Mouse (Mus musculus) kidney, postnatal 36 days (tissue): ENCODE data around the gene Usp53.

ENCODE experiments used
- DNase-seq, 2 experiments: peaks; one replicate each; pipeline ENCODE4 v3.0.0; 2021 to 2022; ENCODE audit warnings: mixed read lengths in 2 of 2

Gene Usp53

DNA sequence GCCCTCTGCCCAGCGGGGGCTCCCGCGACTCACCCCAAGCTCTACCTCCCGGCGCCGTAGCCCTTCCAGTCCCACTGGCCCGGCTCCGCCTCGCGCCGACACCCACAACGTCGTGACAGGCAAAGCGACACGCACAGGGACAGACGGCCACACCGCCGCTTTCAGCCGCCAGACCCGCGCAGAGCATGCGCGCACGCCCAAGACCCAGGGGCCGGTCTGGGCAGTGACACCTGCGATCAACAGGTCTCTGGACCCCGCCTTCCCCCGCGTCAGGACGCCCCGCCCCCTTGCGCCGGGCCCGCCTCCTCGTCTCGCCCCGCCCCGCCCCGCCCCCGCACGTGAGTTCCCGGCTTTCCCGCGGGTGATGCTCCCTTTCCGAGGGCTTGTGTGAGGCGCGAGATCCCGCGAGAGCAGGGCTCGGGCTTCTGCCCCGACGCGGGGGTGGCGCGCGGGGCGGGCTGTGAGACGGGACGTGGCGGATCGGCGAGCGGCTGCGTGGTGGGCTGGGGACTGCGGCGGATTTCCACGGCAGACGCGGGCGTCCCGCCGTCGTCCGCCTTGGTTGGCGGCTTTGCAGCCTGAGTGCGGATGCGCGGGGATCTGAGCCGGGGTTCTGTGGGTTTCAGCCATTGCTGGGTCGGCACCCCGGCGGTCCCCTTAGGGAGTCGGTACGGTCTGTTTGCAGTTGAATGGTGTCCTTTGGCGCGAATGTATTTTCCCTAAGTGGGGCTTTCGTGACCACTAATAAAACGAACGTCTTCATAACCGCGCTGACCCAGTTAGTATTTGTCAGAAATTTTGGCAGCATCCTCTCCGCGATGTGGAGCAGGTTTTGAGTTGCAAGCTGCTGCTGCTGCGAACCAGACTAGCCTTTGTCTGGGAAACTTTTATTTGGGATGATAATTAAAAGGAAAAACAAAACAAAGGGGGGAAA is at the start of gene Usp53:
Usp53 (minus strand) TSS at position 262 of the 934 bp plus-strand sequence.
- peak; percentile 95 to 96 for DNase-seq

DNA sequence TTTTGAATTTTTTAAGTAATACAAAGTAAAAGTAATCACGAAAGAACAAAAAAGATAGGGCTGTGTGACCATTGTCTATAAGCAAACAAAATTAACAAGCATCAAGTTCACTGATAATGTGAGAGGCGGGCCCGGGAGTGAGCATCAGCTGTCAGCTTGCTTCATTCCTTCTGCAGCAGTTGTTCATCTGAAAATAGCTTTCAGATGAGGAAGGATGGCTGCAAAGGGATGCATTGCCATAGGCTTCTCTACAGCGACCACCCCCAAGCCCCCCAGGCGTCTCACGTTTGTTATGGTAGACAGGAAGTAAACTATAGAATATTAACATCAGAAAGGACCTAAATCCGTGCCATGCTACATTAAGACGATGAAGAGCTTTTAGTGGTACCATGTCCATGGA is 49.5 kb upstream of the Usp53 start:
- DNase-seq = no peak

DNA sequence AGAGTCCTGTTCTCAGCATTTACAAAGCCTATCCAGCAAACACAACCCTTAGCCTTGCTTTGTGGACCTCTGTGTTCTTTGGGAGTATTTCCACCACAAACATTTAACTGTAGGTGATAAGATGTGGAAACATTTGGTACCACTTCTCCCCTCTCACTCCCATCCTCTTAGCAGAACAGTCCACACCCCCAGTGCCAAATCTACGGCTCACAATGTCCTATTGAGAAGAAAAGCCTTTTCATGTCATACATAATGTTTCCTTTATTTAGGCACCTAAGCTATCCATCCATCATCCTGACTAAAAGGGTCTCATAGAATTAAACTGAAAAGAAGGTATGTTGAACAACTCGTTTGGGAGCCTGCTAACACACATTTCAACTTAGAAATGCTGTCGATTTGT is 41.3 kb upstream of the Usp53 start:
- no peak for DNase-seq

DNA sequence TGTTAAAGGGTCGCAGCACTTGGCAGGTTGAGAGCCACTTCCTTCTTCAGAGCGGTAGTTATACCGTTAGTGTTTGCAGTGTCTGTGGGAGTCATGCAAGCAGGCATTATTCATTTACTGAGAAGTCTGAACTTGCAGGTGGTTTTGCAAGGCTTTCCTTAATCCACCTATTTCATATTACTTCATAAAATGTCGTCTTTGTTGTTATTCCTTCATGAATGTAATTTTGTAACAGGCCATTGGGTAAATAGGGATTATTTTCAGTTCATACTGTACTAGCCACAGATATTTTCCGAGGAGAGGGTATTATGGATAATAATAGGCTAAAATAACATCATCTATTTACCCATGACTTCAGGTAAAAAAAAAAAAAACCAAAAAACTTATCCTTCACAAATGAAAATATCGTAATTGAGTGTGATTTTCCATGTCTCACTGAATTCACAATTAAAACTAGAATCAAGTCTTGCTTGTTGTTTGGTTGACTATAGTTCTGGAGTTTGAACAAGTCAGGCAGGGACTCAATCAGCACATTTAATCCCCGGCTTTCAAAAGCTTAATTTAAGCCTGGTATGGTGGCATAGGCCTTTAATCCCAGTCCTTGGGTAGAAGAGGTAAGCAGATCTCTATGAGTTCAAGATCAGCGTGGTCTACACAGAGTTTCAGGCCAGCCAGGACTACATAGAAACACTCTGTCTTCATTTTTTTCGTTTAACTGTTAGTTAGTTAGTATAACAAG is 40.4 kb upstream of the Usp53 start:
- DNase-seq = no peak

DNA sequence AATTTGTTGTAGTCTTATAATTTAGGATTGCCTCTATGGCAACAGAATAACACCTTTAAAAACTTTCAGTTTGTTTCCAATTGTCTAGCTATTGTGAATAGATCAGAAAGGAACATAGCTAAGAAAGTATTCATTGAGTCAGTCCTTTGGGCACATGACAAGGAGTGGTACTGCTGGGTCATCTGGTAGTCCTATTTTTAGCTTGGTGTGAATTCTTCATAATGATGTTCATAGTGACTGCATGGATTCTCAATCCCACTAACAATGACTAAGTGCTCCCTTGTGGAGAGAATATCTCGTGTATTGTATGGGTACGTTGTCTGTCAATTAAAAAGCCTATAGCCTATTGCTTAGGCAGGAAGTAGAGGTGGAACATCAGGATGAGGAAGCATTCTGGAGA is 34.5 kb upstream of the Usp53 start:
- DNase-seq = no peak

DNA sequence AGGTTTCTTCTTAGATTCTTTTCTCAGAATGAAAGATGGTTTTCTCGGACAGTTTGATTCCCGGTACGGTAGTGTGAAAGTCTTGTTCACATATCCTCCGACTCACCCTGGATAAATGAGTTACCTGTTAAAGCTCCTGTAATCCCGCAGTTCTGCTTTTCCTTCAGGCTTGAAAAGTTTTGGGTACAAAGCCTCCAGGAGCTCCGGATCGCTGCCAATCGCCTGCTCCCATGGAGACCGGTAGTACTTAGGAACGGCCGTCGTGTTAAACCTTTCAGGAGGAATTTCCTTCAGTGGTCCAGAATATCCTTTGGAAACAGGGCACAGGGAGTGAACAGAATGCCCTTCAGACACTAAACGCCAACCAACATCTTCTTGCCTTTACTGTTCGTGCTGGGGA is 29.2 kb upstream of the Usp53 start:
- peak; percentile 51 to 77 for DNase-seq

DNA sequence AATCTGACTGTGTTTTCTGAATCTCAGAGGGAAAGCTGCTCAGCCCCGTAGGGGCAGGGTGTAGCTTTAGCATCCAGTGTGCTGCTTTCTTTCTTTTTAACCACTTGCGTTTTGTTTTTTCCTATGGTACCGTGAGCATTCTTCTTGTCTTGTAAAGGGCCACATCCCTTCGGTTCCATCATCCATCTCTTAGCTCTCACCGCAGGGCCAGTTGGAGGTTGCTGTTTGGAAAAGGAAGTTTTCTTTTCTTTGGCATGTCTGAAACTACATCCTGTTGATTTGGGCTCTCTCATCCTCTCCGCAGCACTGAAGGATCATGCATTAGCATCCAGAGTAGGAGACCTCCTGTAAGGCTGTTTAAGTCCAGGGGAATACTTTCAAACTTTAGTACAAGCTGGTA is 25.1 kb upstream of the Usp53 start:
- no peak for DNase-seq

DNA sequence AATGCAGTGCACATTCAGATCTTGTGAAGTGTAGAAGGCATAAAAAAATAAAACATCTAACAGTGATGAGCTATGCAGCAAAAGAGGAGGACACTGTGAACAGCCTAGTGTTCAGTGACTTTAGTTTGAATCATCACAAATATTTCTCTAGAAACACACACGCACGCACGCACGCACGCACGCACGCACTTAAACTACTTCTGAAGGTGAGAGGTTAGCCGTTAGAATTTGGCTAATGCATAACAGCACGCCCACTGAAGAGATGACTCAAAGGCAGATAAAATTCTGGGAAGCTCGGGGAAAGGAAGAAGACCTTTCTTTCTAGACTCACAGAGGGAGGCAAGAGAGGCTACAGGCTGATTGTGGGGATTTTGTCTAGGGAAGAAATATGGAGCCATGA is 23.1 kb upstream of the Usp53 start:
- DNase-seq = no peak

DNA sequence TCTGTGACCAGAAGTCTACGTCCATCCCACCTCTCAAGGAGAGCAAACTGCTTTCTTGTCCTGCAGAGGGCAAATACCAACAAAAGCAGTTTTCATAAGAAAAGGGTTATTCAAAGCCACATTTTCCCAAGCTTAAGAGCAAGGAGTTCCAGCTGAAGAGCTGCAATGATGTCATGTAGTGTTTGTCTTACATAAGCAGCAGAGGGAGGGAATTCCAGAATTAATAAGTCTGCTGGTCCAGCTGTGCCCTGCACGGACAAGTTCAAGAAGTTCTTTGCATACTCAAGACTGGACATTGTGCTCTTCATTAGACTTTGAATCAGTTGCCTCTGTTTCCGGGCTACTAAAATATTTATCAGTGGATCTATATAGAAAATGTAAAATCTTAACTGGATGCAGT is 16.7 kb upstream of the Usp53 start:
- DNase-seq = no peak

DNA sequence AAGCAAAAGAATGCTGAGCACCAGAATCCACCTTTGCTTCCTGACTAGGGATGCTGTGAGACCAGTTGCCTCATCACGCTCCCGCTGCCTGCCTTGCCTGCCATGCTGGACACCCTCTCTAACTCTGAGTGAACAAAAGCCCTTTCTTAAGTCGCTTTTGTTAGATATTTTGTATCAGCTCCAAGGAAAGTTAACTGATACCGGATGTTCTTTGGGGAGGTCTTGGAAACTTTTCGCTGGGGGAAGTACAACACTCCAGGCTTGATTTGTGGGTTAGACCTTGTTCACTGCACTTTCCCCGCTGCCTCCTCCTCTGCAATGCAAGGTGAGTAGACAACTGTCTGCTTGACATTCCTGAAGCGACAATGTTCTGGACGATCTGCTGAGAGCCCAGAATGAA is 14.2 kb upstream of the Usp53 start:
- DNase-seq = no peak

DNA sequence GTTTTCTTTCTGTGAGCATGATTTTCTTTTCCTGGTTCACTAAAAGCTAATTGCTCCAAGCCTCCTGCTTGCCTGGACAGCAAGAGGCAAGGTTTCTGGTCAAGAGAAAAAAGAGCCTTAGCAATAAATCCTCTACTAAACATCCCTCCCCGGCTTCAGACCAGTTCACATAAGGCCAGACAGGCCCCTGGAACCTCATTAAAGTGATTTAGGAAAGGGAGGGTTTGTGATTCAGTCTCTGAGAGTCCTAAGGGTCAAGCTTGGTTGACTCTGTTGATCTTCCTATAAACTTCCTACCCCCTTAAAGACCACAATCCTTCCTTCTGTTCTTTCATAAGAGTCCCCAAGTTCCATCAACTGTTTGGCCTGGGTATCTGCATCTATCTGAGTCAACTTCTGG is 12.7 kb upstream of the Usp53 start:
- DNase-seq = peak in 1 of 2 experiments; percentile 45

DNA sequence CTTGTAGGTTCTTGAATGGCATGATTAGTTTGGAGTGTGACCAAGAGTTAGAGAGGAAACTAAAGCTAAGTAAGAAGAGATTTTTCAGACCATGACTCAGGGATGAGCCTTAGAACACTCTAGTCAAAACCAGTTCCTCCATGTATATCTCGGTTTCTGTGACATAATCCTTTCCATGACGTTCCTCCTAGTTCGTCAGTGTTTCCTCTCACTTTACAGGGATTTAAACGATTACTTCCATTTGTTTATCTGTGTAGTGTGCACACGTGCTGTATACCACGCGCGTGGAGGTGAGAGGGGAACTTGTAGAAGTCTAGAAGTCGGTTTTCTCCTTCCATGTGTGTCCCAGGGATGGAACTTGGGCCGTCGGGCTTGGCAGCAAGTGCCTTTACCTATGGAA is 2.6 kb upstream of the Usp53 start:
- DNase-seq = no peak

DNA sequence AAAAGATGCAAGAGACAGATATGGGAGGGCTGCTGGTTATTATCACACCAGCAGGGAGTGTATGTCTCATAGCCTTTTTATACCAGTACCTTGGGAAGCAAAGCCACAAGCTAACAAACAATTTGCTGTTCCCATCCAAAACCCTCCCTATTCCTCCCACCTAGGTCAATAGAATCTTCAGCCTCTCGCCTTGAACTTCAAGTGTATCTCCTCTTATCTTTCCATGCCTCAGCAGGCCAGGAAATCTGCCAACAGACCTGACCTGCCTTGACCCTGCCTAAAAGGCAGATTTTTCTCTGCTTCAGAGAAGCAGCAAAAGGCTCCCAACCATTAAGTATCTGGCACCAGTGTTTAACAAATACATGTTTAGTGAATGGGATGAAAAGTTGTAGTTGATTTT is 2.1 kb upstream of the Usp53 start:
- peak; percentile 43 to 57 for DNase-seq

DNA sequence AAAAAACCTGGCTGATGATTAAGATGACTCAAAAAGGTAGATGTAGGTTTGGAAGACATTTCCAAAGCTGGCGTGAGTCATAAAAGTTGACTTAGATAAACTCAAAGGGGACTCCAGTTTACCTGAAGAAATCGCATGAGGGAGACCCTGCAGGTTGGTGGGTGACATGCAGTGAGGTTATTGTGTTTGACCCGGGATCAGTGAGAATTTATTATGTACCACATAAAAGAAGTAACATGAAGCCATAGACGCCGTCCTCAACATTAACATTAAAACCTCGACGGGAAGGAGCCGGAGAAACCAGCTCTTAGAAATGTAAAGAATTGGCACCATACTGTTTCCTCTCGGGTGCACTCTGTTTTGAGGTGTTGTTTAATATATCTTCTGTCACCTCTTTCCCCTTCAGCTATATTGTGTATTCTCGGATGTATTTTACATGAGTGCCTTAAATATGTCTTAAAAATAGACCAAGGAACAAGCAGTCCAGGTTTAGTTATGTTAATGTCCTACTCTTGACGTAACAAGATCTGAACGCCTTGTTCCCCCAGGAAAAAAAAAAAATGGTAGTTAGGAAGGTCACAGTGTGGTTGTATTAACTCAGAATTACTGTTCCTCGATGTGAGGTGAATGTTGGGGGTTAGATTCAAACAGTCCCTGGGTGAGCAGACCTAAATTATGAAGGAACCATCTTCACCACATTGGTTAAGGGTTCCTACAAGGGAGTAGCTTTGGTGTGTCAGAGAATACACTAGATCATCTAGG is 1.1 kb upstream of the Usp53 start:
- DNase-seq = no peak

DNA sequence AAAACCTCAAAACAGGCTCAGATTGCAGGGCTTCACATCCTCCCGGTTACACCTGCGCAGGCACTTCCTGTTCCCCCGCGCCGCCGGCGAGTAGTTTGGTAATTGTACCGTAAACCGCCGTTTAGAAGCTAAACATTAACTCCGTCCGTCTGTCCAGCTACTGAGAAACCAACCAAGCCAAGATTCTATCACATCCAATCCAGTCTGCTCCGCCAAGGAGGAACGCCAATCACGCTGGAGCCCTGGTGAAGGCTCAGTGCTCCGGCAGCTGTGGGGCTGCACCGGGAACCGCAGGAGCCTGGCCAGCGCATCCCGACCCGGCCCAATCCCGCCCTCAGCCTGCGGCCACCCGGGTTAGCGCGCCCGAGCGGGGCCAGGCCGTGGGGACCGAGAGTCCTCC is 461 bp downstream of the Usp53 start:
- DNase-seq = peak; percentile 86 to 89

DNA sequence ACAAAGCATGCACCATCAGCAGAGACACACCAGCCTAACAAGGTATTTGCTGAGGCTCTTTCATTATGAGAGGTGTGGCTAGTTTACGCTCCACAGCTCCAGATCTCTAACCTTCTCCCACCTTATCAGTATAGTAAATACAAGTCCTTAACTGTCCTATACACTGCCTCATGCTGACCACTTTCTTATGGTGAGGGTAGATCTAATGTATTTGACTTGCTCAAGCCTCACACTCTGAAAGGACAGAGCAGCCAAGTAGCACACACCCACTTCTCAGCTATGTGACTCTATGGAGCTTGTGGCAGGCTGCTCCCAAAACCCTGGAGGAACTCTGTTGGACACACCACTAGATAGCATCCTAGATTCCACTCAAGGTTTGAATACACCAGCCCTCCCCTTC is 8.3 kb downstream of the Usp53 start:
- no peak for DNase-seq

DNA sequence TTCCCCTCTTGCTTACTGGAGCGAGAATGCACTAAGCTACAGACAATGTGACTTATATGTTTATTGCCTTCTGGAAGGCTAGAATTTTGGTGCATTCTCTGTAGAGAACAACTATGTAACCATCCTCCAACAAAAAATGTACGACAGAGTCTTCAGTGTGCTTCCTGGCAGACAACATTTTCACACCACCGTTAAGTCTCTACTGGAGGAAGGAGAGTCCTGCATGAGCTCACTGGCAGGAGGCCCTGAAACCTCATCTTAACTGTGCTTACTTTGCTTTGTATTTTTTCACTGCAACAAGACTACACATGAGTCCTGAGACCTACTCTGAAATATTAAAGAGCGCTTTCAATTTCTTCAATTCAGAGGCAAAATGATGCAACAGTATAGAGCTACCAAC is 8.9 kb downstream of the Usp53 start:
- DNase-seq = no peak

DNA sequence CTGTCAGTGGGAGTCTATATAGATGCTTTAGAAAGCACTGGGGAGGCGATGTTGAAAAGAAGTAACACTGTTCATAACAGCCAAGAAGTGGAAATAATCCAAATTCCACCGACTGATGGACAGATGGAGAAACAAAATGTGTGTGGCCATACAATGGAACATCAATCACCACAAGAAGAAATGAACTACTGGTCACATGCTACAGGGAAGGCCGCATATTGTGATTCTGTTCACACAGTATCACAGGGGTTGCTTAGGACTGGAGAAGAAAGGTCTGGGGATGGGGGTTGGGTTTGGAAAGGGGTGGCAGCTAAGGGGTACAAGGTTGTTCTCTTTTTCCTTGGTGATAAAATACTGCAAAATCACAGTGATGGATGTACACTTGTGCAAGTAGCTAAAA is 9.5 kb downstream of the Usp53 start:
- no peak for DNase-seq

DNA sequence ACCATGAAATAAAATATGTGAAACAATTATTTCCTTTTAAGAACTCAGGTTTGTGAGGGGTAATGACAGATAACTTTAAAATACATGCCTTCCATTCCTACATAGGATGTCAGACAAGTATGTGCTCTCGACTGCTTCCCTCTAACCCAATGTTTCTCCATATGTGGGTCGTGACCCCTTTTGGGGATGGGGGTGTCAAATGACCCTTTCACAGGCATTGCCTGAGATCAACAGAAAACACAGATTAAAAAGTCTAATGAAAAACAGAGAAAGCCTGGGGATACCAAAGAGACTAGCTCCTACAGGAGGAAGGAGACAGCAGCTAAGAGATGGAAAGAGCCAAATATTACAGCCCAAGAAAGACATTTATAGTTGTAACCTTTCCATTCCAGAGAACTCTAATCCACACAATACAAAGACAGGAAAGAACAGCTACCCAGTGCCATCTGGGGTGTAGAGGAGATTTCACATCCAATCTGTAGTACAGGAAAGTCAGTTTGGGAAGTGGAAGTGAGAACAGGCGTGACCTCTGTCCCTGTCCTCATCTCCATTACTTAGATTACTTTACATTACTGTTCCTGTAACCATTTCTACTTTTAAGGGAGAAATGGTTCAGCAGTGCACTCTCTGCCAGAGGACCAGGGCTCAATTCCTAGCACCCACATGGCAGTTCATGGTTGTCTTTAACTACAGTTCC is 12.0 kb downstream of the Usp53 start:
- DNase-seq = no peak

DNA sequence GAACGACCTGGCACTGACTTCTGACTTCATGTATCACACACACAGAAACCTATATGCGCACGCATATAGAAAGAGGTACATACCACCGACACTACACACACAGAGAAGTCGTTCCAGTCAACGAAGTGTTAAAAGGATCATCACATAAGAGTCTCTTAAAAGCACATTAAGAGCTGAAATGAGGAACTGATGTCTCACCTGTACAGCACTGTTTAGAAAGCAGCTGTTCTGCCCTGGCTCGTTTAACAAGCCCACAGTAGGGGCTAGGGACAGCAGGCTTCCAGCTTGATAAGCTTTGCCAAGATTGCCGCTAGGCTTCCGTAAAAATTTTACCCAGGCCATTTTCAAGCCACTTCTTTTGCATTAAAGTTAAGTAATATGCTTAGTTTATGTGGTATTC is 15.9 kb downstream of the Usp53 start:
- no peak for DNase-seq

DNA sequence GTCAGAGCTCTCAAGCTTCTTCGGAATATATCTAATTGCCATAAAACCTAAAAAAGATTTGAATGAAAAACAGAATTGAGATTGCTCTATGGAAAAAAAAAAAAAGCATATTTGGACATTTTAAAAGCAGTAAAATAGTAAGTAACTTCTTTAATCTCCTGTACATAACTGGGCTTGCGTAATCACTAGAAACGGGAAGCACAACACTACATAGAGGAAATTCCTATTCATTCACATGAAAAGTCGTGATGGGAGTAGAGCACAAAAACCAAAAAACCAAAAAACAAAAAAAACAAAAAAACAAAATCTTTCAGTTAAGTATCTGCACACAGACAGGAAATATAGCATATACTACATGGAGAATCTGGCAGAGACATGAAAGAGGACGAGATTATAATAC is 20.0 kb downstream of the Usp53 start:
- DNase-seq = no peak

DNA sequence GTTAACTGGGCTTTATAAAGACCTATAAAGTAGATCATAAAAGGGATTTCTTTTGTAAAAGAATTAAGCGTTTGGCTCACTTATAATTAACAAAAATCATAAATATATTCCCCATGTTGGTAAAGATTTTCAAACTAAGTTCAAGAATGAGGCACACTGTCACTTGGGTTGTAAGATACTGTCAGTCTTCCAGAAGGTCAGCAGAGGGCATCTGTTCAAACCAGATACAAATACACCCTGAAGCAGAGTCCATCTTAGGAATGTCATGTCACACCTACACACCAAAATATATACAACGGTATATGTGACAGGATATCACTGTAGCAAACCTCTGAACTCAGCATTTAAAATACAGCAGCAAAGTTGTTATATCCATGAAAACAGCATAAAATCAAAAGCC is 34.2 kb downstream of the Usp53 start:
- DNase-seq = no peak

DNA sequence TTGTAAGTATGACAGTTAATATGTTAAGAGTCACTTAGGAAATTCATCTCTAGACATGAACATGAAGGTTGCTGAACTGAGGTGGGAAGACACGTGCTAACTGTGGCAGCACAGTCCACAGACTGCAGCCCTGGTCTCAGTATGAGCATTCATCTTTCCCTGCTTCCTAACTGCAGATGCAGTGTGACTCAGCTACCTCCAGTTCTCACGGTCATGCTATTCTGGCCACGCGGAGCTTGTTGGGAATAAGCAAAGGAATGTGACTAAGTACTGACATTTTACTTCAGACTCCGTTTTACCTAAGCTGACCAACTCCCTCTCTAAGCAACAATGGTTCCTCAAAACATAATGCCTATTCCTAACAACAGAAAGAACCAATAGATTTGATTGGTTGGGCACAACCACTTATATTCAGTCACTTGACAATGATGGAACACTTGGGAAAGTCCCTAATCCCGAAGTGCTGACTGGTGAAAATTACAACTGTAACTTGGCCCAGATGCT is 40.9 kb downstream of the Usp53 start:
- no peak for DNase-seq
